Mouse (Mus musculus): Measurements from ENCODE around the gene Pla2g4b. TPM values are rescaled to one million over a fixed set of nuclear protein-coding genes. Genes with fewer than 3 reads are reported as not detected.
A peak's percentile ranks its signal among the peaks of the same experiment; 100 is the strongest.

Pla2g4b gene
- total RNA-seq (2015) (0.43 and 1.3 TPM in 2 replicates), total RNA-seq (2017) (0.12 and 0.66 TPM in 2 replicates)

GRCm38 (mm10) chr2:120032726-120033467 lies at the start of gene Pla2g4b:
TSS of gene Pla2g4b (plus strand) at chr2:120033417.
- no peak for ATAC-seq (ENCODE audit: poor library complexity, severe bottlenecking)

DNA sequence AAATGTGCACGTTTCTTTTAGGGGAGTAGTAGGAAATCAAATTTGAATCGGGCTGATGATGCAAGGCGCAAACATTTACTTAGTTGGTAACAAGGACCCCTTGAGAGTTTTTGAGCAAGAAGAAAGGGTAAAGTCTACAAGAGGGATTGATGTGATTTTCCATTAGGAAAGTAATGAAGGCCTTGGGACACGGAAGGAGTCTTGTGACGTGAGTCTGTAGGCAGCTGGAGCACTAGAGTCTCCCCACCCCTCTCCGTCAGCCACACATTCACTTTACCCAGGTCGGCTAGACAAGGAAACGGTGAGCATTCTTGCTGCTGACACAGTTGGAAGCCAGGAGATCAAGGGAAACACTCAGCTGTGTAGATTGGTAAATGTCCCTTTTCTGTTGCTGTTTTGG lies 47.3 kb upstream of the Pla2g4b start:
- no peak for ATAC-seq (ENCODE audit: poor library complexity, severe bottlenecking)

DNA sequence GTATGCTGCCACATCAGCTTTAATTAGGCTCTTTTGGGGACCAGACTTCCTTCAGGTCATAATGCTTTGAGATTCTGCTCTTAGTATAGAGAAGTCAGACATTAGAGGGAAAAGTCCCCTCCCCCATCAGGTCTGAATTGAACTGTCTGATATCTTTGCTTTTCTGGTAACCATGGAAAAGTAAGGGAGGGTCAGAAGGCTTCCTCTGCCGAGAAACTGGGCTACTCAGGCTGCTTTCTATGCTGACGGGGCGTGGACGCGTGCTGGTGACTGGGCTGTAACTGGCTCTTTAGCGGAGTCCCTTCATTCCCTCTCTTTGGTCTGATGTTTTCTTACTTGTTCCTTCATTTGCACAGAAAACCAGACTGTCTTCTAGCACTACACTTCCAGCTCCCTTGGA lies 46.8 kb upstream of the Pla2g4b start:
- ATAC-seq (ENCODE audit: poor library complexity, severe bottlenecking), result no peak

GRCm38 (mm10) chr2:119987441-119987840 lies 45.8 kb upstream of the Pla2g4b start:
- ATAC-seq (ENCODE audit: poor library complexity, severe bottlenecking), result no peak

GRCm38 (mm10) chr2:119988952-119989351 lies 44.3 kb upstream of the Pla2g4b start:
- ATAC-seq (ENCODE audit: poor library complexity, severe bottlenecking), result no peak

GRCm38 (mm10) chr2:119990881-119991280 lies 42.3 kb upstream of the Pla2g4b start:
- ATAC-seq (ENCODE audit: poor library complexity, severe bottlenecking), result no peak

DNA sequence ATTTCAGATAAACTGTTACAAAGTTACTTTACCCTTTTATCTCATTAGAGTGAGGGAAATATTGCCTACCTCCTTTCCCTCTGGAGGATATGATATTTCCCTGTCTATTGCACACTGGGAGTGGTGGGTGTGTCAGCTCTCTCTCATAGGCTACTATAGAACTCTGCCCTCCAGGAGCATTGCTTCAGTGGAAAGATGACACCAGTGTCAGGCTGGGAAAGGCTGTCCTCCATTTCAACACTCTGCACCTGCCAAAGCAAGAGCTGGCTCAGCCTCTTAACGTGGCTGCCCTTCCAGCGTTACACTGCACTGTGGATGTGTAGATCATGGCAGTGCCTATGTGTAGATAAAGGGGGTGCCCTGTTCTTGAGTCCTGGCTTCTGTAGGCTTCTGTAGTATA lies 40.9 kb upstream of the Pla2g4b start:
- ATAC-seq (ENCODE audit: poor library complexity, severe bottlenecking), result no peak

DNA sequence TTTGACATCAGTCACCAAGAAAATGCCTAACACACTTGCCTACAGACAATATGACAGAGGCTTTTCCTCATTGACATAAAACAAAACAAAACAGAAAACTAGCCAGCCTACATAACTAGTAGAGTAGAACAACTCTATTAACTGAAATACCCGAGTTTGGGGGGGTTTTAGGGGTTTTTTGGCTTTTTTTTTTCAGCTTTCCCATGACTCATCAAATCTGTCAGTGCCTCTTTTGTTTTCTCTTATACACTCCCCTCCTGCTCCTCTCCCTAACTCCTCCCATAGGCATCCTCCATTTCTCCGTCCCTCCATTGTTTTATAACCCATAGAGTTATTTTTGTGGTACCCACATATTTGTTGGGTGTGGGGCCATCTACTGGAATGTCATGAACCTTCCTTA lies 39.7 kb upstream of the Pla2g4b start:
- no peak for ATAC-seq (ENCODE audit: poor library complexity, severe bottlenecking)

DNA sequence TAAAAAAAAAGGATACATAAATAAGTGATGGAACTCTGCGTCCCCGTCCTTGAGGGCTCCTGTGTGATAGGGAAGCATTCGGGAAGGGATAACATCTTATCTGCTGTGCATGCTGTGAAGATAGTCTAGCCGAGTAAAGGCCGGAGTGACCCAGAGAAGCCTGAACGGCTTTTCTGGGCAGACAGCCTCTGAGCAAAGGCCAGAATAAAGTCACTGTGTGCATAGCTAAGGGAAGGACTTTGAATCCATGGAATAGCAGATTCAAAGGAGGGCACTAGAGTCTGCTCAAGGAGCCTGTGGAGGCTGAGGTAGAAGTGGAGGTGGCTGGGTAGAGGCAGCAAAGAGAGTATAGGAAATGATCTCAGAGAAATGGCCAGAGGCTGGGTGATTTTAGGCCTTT lies 38.4 kb upstream of the Pla2g4b start:
- no peak for ATAC-seq (ENCODE audit: poor library complexity, severe bottlenecking)

DNA sequence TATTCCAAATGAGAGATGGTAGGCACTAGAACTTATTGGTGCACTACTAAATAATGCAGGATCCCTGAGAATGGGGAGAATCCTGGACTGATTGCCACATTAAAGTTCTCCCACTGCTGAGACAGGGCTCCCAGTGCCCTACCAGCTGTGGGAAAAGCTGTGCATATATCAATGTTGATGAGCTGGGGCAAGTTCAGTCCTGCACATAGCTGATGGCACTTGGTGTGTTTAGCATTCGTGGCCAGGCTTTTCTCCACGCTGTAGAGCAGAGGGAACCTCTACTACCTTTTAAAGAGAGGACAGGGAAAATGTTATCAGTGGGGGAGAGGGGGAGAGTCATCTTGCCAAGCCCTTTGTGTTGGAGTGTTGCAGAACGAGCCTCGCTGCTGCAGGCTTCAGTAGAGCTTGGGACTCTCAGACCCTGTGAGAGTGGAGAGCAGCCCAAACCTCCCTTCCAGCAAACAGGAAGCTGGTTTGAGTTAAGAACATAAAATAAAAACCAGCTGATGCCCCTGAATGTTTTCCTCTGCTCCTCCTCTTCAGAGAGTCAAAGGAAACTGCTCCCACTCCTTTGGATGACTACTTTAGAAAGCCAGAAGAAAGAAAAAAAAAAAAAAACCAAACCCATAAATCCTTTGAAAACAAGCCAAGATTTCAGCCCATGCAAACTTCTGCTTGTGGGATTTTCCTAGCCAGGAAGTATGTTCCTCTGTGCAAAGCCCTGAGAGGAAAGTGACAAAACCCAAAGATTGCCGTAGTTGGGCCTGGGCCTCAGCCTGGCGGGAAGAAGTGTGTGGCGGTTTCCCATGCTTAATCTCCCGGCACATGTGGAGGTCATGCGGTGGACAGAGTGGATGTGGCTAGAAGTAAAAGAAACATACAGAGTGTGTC lies 37.6 kb upstream of the Pla2g4b start:
- no peak for ATAC-seq (ENCODE audit: poor library complexity, severe bottlenecking)

- ATAC-seq (ENCODE audit: poor library complexity, severe bottlenecking), result no peak
Measured at GRCm38 (mm10) chr2:119997354-119997753, 35.9 kb upstream of the Pla2g4b start.

GRCm38 (mm10) chr2:119999731-120000130 lies 33.5 kb upstream of the Pla2g4b start:
- no peak for ATAC-seq (ENCODE audit: poor library complexity, severe bottlenecking)

GRCm38 (mm10) chr2:120000882-120001584 lies 32.2 kb upstream of the Pla2g4b start:
- ATAC-seq (ENCODE audit: poor library complexity, severe bottlenecking), result no peak

- ATAC-seq (ENCODE audit: poor library complexity, severe bottlenecking), result no peak
Measured at GRCm38 (mm10) chr2:120001956-120002355, 31.3 kb upstream of the Pla2g4b start.

DNA sequence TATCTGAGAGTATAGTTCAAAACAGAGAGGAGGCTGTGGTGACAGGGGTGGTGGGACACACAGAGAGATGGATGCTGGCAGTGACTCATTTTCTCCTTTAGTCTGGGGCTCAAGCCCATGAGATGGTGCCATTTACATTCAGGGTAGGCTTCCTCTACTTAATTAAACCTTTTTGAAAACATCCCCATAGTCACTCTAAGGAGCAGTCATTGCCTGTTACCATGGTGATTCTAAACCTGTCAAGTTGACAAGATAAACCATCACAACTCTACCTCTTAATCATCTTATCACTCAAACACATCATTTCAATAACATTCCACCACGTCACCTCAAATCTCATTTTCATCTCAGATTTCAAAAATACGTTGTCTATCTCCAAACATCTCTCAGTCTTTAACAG lies 29.2 kb upstream of the Pla2g4b start:
- ATAC-seq (ENCODE audit: poor library complexity, severe bottlenecking), result no peak

- no peak for ATAC-seq (ENCODE audit: poor library complexity, severe bottlenecking)
Measured at GRCm38 (mm10) chr2:120006696-120007095, 26.5 kb upstream of the Pla2g4b start.

GRCm38 (mm10) chr2:120007680-120008210 lies 25.5 kb upstream of the Pla2g4b start:
- no peak for ATAC-seq (ENCODE audit: poor library complexity, severe bottlenecking)

DNA sequence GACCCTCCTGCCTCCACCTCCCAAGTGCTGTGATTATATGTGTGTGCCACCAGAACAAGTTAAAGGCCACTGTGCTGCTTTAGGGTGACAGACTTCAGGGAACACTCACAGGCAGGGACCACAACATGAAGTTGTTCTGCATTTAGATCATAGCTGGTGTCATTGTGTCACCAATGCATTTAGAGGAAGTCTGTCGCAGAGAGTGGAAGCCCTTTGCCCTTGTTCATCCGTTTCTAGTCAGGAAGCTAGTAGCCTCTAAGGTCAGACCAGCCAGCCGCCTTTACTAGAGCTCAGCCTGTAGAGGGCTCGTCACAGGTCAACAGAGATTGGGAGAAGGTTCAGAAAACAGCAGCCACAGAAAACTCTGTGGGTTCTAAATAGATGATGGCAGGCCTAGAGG lies 24.5 kb upstream of the Pla2g4b start:
- ATAC-seq (ENCODE audit: poor library complexity, severe bottlenecking), result peak; percentile 93

DNA sequence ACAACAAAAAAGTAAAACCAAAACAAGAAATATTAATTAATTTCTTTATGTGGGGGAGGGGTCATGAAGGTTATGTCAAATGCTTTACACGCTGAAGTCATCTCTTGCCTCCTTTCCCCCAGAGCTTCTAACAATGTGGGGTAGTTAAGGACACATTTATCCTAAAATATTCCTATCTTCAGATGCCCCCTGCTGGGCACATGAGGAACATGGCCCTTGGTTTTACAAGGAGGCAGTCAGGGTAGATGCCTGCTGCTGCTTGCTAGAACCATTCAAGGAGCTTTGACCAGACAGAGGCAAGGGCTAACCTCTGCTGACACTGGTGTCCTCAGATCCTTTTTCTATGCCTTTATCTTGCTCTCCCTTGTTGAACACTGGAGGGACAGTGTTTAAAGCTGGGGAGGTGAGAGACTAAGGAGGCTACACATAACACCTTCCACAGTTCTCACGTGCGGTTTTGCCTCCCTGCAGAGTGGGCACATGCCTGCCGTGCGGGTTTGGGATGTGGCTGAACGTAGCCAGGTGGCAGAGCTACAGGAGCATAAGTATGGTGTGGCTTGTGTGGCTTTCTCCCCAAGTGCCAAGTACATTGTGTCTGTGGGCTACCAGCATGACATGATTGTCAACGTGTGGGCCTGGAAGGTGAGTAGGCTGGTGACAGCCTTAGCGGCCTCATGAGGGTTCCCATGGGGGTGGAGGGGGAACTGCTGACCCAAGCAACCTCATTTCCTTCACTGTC lies 21.6 kb upstream of the Pla2g4b start:
- peak; percentile 60; the same call in 1 of the 2 replicates for ATAC-seq (ENCODE audit: poor library complexity, severe bottlenecking)

DNA sequence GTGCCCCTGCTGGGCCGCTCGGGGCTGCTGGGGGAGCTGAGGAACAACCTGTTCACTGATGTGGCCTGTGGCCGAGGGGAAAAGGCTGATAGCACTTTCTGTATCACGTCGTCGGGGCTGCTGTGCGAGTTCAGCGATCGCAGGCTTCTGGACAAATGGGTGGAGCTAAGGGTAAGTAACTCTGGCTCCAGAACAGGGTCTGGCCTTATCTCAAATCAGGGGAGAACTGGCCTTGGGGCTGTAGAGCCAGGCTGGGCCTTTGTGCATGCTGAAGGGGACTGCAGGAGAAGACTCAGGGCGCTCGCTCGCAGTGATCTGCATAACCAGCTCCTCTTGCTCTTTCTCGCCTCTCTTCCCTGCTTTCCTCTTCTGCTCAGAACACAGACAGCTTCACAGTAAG lies 20.3 kb upstream of the Pla2g4b start:
- no peak for ATAC-seq (ENCODE audit: poor library complexity, severe bottlenecking)
